Mouse (Mus musculus) cerebellum, postnatal 25 days (tissue): Measurements from ENCODE around the gene Myom1.
"Not testable (repeated sequence)": the region's sequence is repeated elsewhere in the genome, so short reads cannot be mapped to it uniquely, and the experiment has no call there.

Experiments used
- DNase-seq, 2 experiments: peaks; one replicate each; pipeline ENCODE4 v3.0.0; 2021; ENCODE audit warnings: mixed read lengths in 2 of 2

The Myom1 gene

GRCm38 (mm10) chr17:71002081-71002743, at the start of gene Myom1:
Myom1 (plus strand) TSS chr17:71002633.
- DNase-seq: peak; percentile 95 to 97

DNA sequence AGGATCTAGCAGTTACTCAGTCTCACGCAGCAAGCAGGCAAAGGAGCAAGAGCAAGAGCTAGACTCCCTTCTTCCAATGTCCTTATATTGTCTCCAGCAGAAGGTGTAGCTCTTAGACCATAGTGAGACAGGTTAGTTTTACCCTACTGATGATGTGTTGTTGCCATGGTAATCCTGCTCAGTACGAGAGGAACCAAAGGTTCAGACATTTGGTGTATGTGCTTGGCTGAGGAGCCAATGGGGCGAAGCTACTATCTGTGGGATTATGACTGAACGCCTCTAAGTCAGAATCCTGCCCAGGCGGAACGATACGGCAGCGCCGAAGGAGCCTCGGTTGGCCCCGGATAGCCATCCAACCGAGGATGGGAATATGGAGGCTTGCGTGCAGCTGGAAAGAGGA, 38.9 kb upstream of the Myom1 start:
- peak; percentile 71 to 86 for DNase-seq

GRCm38 (mm10) chr17:70965281-70965680, 37.2 kb upstream of the Myom1 start:
- DNase-seq: no peak

- DNase-seq: no peak
These were observed 36.3 kb upstream of the Myom1 start for GRCm38 (mm10) chr17:70966126-70966525.

GRCm38 (mm10) chr17:70967191-70967590, 35.2 kb upstream of the Myom1 start:
- no peak for DNase-seq

DNA sequence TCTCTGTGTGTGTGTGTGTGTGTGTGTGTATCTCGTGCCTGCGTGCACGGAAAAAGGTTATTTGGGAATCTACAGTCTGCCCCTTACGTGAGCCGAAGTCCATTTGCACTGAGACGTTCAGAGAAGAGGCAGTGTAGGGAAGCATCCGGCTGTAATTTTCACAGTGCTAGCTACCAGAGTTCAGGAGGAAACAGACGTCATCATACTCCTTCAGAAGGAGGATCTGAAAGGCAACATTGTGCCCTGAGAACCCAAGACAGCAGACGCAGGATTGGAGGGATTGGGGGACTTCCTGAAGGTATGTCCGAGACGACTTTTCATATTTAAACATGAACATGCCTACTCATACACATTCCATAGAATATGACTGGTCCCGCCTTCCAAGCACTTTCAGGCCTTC, 34.8 kb upstream of the Myom1 start:
- no peak for DNase-seq

- no peak for DNase-seq
These were observed 33.7 kb upstream of the Myom1 start for GRCm38 (mm10) chr17:70968606-70969191.

DNA sequence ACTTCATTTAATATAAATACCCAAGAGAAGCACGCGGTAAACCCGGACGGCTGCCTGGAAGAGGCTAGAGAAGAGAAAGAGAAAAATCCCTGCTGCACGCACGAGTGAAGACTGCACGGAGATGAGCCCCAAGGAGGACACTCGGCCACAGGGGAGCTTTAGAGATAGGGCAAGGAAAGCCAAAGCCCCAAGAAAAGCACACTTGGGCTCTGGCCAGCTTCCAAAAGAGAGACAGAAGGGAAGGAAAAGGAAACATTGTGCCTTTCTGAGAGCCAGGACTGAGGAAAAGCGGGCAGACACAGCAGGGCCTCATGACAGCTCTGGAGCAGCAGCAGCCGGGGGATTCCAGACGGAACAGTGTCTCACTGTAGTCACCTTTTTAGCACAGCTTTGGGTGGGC, 31.2 kb upstream of the Myom1 start:
- DNase-seq: no peak

- DNase-seq: no peak
These were observed 29.0 kb upstream of the Myom1 start for GRCm38 (mm10) chr17:70973398-70973797.

GRCm38 (mm10) chr17:70974065-70974464, 28.4 kb upstream of the Myom1 start:
- DNase-seq: not testable (repeated sequence)

GRCm38 (mm10) chr17:70977799-70978198, 24.6 kb upstream of the Myom1 start:
- DNase-seq: no peak

- DNase-seq: no peak
These were observed 22.8 kb upstream of the Myom1 start for GRCm38 (mm10) chr17:70979345-70980223.

DNA sequence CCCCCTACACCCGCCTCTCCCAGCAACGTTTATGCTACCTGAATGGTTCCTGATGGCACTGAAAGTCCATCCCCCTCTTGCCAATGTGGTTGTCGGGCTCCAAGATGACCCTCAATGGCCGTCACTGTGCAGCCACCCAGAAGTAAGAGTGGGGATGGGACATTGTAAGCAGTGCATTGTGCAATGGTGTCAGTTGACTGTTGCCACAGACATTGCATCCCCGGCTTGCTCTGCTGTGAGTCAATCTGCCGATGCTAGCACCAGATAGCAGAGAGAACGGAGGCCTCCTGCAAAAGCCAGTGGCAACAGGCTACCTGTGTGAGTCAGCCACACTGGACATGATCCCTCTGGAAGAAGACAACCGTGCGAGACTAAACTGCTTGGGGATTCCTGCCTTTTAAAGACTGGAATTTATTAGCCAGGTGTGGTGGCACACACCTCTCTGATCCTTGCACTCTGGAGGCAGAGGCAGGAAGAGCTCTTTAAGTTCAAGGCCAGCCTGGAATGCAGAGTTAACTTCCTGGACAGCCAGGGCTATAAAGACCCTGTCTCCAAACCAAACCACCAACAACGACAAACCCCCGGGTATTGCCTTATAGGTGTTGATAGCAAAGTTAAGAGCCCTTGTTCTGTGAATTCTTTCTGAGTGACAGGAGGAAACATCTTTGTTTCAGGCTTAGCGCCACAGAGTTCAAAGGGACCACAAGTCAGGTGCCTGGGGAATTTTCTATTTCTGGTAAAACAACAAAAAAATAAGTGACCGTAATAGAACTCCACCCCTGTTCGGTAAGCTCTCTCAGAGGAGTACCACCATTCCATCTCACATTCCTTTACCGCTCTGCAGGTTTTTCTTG, 16.7 kb upstream of the Myom1 start:
- no peak for DNase-seq

DNA sequence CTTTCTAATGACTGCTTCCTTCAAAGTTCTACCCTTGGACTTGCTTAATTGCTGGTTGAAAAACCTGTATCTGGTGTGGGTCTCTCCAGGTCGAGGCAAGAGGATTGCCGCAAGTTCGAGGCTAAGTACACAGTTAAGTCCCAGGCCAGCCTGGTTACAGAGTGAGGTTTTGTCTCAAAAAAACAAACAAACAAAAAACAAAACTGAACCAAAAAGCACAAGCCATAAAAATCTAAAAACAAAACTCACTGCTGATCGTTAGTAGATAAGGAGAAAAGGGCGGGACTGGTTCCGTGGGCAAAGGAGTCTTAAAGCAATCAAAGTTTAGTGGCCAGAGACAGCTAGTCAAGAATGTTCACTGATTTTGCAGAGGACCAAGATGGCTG, 16.1 kb upstream of the Myom1 start:
- no peak for DNase-seq

- no peak for DNase-seq
These were observed 15.4 kb upstream of the Myom1 start for GRCm38 (mm10) chr17:70986831-70987660.

GRCm38 (mm10) chr17:70988337-70988767, 14.1 kb upstream of the Myom1 start:
- DNase-seq: no peak

DNA sequence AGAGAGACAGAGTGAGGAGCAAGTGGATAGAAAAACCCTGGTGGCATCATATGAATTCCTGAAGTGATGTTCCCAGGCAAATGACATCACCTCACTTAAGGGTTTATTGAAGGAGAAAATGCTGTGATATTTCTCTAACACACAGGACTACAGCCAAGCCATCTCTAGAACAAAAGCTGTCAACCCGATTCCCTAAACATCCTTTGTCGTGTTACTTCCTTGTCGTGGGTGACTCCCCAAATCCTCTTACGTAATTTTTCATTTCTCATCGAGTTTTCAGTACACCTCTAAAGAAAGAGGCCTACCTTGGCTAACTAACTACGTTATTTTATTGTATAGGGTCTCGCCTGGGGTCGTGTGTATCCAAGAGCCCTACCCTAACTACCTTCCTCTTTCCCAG, 13.0 kb upstream of the Myom1 start:
- DNase-seq: no peak

- DNase-seq: no peak
These were observed 12.4 kb upstream of the Myom1 start for GRCm38 (mm10) chr17:70989991-70990390.

- peak; percentile 89 to 93 for DNase-seq
These were observed 11.8 kb upstream of the Myom1 start for GRCm38 (mm10) chr17:70990403-70991303.
